Mouse (Mus musculus) lung, postnatal 4 days (tissue): ENCODE data around the gene Rfx8.
A peak's percentile ranks its signal among the peaks of the same experiment; 100 is the strongest.

ENCODE experiments used
- DNase-seq, 2 experiments: peaks; one replicate each; pipeline ENCODE4 v3.0.0; 2021

Gene Rfx8

GRCm38 (mm10) chr1:39720632-39721350 is at the start of gene Rfx8:
TSS of gene Rfx8 (minus strand) at chr1:39720997.
- DNase-seq, result peak in 1 of 2 experiments; percentile 45

- peak; percentile 29 to 30 for DNase-seq
These were observed 49.6 kb upstream of the Rfx8 start for GRCm38 (mm10) chr1:39770436-39770835.

GRCm38 (mm10) chr1:39768017-39768416 is 47.2 kb upstream of the Rfx8 start:
- no peak for DNase-seq

DNA sequence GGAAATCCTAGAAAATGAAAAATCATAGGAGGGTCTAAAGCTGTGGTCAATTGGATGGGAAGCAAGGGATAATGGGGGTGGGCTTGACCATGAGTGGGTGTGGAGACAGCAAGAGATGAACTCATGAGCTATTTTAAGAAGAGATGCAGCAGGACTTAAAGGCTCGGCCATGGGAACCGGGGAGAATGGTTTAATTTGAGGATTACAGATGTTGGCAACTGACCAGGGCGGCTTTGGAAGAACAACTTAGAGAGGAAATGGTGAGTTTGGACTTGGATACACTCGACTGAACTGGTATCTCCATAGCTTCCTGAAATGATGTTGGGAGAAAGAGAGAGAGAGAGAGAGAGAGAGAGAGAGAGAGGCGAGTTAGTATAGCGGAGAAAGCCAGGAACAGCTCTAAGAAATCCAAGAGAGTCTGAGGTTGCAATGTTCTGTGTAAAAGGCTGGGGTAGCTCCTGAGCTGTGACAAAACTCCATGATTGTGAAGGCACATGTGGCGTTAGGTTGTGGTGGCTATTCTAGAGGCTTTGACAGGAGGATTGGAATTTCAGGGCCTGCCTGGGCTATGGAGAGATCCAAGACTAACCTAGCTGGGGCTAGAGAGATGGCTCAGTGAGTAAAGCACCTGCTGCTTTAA is 45.2 kb upstream of the Rfx8 start:
- peak; percentile 40 to 42 for DNase-seq

DNA sequence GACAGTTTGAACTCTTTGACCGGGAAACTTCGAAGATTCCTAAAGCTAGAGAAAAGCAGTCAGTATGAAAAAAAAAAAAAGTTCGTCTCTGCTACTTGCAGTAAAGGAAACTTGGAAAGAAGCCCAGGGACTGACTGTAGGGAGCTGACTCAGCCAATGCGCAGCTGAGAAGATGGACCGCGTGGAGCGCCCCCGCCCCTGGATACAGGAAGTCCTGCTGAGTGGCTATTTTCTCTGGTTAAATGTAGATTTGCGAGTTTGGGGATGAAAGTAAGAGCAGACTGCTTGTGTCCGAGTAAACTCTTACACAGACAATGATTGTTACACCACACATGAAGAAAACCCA is 41.2 kb upstream of the Rfx8 start:
- DNase-seq, result peak; percentile 84 to 93

GRCm38 (mm10) chr1:39761211-39762024 is 40.6 kb upstream of the Rfx8 start:
- DNase-seq, result peak; percentile 77 to 79

DNA sequence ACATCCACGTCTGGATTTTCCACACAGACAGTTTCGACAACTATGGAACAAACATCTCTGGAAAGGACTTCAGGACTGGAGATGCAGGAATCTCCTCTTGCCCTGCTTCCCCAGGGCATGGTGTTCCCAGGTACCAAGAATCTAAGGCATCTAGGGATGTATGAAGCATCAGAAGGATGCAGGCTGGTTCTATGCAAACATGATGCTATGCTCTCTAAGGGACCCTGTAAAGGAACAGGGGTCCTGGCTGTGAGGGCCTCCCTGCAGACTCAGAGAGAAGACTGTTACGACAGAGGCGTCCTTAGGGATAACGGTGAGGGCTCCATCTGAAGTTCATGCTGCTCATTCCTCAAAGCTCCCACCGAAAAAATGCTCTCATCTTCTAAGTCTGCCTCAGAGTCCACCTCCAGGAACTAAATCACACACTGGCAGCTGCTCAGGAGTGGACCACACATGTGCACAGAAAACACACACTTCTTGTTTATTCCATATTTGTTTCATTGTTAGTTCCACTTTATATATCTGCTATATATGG is 39.5 kb upstream of the Rfx8 start:
- no peak for DNase-seq

DNA sequence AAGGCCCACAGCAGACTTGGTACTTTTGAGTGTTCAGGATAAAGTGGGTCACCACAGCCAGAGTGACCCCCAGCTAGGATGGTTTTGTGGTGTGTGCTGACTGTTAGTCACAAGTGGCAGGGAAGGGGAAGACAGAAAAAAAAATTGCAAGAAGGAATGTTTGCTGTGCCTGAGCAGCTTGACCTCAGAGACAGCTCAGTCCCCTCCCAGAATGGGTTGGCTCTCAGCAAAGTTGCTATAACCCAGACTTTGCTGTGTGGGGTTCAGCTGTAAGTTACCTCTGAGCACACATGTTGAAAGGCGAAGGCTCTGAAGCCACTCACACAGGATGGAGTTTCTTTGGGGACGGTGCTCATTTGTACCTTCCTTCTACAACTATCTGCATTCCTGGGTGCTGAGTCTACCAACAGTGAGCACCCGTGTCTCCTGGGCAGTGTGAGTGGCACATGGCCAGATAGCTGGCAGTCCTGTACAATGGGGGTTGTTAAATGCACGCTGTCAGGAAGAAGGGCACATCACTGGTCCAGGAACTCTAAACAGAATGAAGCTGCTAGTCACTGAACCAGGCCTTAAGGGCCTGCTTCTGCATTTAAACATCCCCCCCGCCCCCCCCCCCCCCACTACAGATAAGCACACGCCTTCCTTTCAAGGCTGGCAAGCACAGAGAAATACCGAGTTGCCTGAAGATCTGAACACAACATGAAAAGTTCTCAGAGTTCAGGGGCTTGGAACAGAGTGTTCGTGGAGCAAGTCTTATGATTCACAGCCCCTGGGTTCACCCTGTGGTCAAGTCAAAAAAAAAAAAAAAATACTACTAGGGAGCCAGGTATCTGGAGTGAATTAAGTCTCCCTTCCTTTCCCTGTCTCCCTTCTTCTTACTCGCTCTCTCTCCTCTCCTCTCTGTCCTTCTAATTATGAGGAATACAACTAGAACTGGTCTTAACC is 38.7 kb upstream of the Rfx8 start:
- DNase-seq, result peak; percentile 44 to 64

DNA sequence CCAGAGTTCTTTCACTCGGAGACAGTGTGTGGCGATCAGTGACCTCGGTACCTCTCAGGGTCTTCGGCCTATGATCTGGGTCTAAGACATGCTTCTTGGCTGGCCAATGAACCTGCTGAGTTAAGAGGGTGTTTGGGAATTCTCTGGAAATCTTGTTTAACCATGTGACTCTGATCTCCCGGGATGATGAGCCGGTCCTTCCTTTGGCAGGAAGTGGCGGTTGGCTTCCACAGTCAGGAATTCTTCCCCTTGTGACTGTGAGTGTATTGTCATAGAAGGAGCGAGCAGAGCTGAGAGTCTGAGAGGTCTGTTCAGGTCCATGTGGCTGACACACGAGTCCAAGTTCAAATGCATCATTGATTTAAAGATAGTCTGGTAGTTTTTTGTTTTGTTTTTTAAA is 37.4 kb upstream of the Rfx8 start:
- DNase-seq, result peak; percentile 56 to 72

- no peak for DNase-seq
These were observed 36.2 kb upstream of the Rfx8 start for GRCm38 (mm10) chr1:39756952-39757351.

GRCm38 (mm10) chr1:39754224-39754957 is 33.6 kb upstream of the Rfx8 start:
- peak; percentile 34 to 80 for DNase-seq

GRCm38 (mm10) chr1:39751537-39751936 is 30.7 kb upstream of the Rfx8 start:
- no peak for DNase-seq

GRCm38 (mm10) chr1:39749664-39750063 is 28.9 kb upstream of the Rfx8 start:
- peak; percentile 67 to 75 for DNase-seq

GRCm38 (mm10) chr1:39749214-39749613 is 28.4 kb upstream of the Rfx8 start:
- DNase-seq, result no peak

DNA sequence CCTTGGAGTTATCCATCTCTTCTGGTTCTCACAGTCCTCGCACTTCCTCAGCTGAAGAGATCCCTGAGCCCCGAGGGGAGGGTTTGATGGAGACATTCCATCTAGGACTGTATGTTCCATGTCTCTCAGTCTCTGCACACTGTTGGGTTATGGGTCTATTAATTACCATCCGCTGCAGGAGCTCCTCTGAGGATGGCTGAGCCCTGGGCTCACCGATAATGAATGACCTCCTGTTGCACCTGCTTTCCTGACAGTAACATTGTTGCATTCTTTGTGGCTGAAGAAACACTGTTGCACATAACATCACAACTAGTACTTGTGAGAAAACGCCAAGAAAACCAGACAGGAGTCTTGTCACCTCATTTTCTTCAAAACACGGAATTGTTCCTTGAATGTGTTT is 27.9 kb upstream of the Rfx8 start:
- DNase-seq, result no peak

- DNase-seq, result no peak
These were observed 25.7 kb upstream of the Rfx8 start for GRCm38 (mm10) chr1:39746464-39746863.

DNA sequence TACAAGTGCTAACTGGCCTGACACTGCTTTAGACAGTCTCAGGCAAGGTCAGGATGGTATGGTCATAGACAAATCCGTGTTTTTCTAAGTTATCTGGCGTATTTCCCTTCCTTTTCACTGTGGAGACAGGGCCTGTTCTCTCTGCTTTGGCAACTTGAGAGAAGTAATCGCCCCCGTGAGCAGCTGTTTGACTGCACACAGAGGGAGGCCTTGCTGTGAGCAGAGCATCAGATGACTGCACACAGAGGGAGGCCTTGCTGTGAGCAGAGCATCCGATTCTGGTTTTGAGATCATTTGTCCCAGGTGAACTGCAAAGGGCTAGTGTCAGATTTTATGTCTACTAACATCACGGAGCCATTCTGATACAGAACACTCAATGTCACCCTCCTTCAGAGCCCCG is 20.2 kb upstream of the Rfx8 start:
- DNase-seq, result no peak

GRCm38 (mm10) chr1:39740002-39740401 is 19.2 kb upstream of the Rfx8 start:
- DNase-seq, result no peak

DNA sequence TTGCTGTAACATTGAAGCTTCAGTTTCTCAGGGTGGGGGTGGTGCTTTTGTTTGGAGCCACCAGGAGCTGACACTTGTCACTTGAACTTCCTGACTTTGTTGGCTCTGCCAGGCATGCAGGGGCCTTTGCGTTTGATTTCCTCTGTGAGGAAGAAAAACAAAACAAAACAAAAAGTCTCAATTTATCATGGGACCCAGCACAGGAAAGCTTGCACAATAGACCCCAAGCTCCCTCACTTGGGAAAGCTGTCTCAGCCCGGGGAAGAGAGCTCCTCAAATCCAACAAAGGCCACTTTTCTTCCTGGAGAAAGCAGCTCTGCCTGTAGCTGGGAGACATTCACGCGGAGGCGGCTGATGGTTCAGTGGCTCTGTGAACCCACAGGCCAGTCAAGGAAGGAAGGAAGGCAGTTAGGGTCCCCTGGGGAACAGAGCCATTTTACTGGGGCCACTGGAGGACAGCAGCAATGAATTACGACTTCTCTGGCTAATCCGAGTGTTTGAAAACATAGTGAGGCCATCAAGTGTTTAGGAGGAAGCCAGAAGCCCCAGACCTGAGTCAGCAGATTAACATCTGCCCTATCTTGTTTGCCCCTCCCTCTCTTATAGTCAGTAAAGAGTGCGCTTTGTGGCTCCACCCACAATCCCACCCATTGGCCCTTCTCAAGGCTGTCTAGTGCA is 15.3 kb upstream of the Rfx8 start:
- DNase-seq, result peak; percentile 65 to 82

DNA sequence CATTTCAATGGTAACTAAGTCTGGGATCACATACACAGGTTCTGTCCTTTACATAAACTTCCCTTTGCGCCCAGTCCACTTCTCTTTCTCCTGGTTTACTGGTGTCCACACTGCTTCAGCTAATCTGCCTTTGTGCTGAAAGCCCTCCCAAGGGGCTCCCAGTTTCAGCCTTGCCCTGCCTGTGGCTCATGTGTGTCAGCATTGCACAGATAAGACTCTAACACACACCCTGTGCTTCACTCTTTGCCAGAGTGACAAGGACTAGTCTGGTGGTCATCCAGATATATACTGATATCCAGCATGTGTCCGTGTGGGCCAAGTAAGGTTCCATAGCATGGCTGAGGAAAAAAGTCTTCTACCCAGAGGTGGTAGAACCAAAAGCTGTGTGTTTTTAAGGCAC is 14.7 kb upstream of the Rfx8 start:
- no peak for DNase-seq

DNA sequence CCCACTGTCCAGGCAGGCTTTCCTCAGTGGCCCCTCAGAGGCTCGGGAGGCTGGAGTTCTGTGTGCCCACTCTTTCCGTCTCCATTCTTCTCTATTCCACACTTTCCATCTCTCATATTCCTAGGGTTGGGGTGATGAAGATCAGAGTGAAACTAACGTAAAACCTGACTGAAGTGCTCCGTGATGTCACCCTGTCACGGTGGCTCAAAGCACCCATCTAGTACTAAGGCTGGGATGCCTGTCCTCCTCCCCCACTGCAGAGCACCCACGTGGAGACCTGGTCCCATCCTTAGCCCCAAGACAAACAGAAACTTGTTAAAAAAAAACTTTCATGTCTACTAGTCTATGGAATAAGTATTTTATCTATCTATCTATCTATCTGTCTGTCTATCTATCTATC is 14.1 kb upstream of the Rfx8 start:
- no peak for DNase-seq
